Comparison of ENCODE assay signal across 17 mouse cellular contexts in genomic region chr5:28355614-28356013, GRCm38 (mm10). TPM values are rescaled to one million over a fixed set of nuclear protein-coding genes. Genes with fewer than 3 reads are reported as not detected.
A peak's percentile ranks its signal among the peaks of the same experiment; 100 is the strongest.
DNase-seq lines count a peak whose midpoint lies in the region; ATAC-seq lines count a peak whose summit lies in the region.
"Had no signal": no experiment of that assay in that cellular context is flagged by ENCODE, and none has a peak within 500 bp of the region (broad histone marks: within the 10 kb centered on the region; RNA-seq: fewer than 3 reads in every experiment).

No protein-coding gene starts in this region.

- no peak for DNase-seq in frontal cortex, postnatal 14 days (ENCODE audit: low spot score in 2 of 2)
- peak; percentile 39 for DNase-seq in MEL-GATA-1-ER (ENCODE audit: extremely low read depth, low read depth)
- DNase-seq in heart, adult 8-10 months (ENCODE audit: low spot score): no peak
- DNase-seq in gastrocnemius, postnatal 4 days (ENCODE audit: low spot score in 2 of 2): no peak
- DNase-seq: adrenal gland, adult 2 months; adrenal gland, postnatal 10 days; adrenal gland, postnatal 25 days; cerebellum, adult 11 months; cerebellum, adult 18-20 months; cerebellum, adult 8-10 months; cerebellum, adult 9-11 months; cerebellum, postnatal 14 days; cerebellum, postnatal 36 days; embryo, embryonic 11 days had no signal

- peak; percentile 53 for ATAC-seq in frontal cortex, adult (ENCODE audit: low TSS enrichment)
- ATAC-seq: forebrain, embryonic 14.5 days; forebrain, embryonic 16.5 days had no signal

RNA-seq across cellular contexts. Expression of gene Rbm33, which starts 38.7 kb away (rescaled TPM):
- total RNA-seq in heart, adult 8-10 months (2022): 10 to 100 TPM; 36.9 to 40.6 (median 37.5) TPM
- total RNA-seq in gastrocnemius, postnatal 4 days (2021): 10 to 100 TPM; 41.0 to 43.2 TPM
